27 mouse cellular contexts compared by ENCODE assay signal in genomic region chr7:120883523-120884290, GRCm38 (mm10). TPM values are rescaled to one million over a fixed set of nuclear protein-coding genes. Genes with fewer than 3 reads are reported as not detected.
DNase-seq lines count a peak whose midpoint lies in the region; ATAC-seq lines count a peak whose summit lies in the region.
"Had no signal": no experiment of that assay in that cellular context is flagged by ENCODE, and none has a peak within 500 bp of the region (broad histone marks: within the 10 kb centered on the region; RNA-seq: fewer than 3 reads in every experiment).

No protein-coding gene starts in this region.

- H3K79me2 ChIP-seq in macrophage (ENCODE audit: inconsistent target), result no peaks in the 10 kb centered on the region

- no peak for DNase-seq in liver, embryonic 11.5 days (ENCODE audit: low spot score)
- no peak for DNase-seq in adrenal gland, adult 2 months
- DNase-seq in B cell, adult 2 months, result no peak
- DNase-seq: cerebellum, adult 11 months; cerebellum, adult 9-10 months; cerebellum, postnatal 36 days; embryo, embryonic 11 days; kidney, adult 2 months; kidney, postnatal 36 days; left cerebral cortex, postnatal 4 days; lung, adult 2 months; lung, postnatal 10 days; right cerebral cortex, postnatal 25 days; thymus, adult 18-20 months; thymus, postnatal 25 days had no signal

- no peak overlapping the region for H3K4me3 ChIP-seq in liver, embryonic 12.5 days
- H3K4me3 ChIP-seq in liver, embryonic 11.5 days (ENCODE audit: low read depth, low read length), result no peak overlapping the region
- no peak overlapping the region for H3K4me3 ChIP-seq in macrophage (ENCODE audit: inconsistent target)
- H3K4me3 ChIP-seq in forebrain, embryonic 12.5 days (replicated peaks), result no peak overlapping the region
- H3K4me3 ChIP-seq: embryonic facial prominence, embryonic 12.5 days; forebrain, embryonic 15.5 days; heart, embryonic 10.5 days; heart, embryonic 15.5 days; midbrain, embryonic 13.5 days had no signal

- H3K9ac ChIP-seq in liver, embryonic 12.5 days, result no peak overlapping the region
- H3K9ac ChIP-seq in liver, embryonic 11.5 days (ENCODE audit: low read depth, low read length), result no peak overlapping the region
- no peak overlapping the region for H3K9ac ChIP-seq in forebrain, embryonic 12.5 days
- H3K9ac ChIP-seq: embryonic facial prominence, embryonic 12.5 days; forebrain, embryonic 15.5 days; heart, embryonic 15.5 days; midbrain, embryonic 13.5 days had no signal

- H3K4me1 ChIP-seq in liver, embryonic 12.5 days, result peaks cover 69% of the 10 kb centered on the region
- H3K4me1 ChIP-seq in liver, embryonic 11.5 days (replicated peaks; ENCODE audit: control insufficient read depth, insufficient read depth, low read length), result peaks cover 30% of the 10 kb centered on the region
- H3K4me1 ChIP-seq in forebrain, embryonic 12.5 days, result no peaks in the 10 kb centered on the region
- H3K4me1 ChIP-seq: embryonic facial prominence, embryonic 12.5 days; forebrain, embryonic 15.5 days; heart, embryonic 15.5 days; midbrain, embryonic 13.5 days had no signal

- no peak overlapping the region for H3K4me2 ChIP-seq in liver, embryonic 12.5 days
- H3K4me2 ChIP-seq in liver, embryonic 11.5 days, result no peak overlapping the region
- H3K4me2 ChIP-seq in forebrain, embryonic 12.5 days, result no peak overlapping the region
- H3K4me2 ChIP-seq: embryonic facial prominence, embryonic 12.5 days; forebrain, embryonic 15.5 days; heart, embryonic 15.5 days; midbrain, embryonic 13.5 days had no signal

- no peaks in the 10 kb centered on the region for H3K27me3 ChIP-seq in liver, embryonic 12.5 days (replicated peaks)
- no peaks in the 10 kb centered on the region for H3K27me3 ChIP-seq in liver, embryonic 11.5 days (replicated peaks; ENCODE audit: control insufficient read depth, insufficient read depth, low read length)
- H3K27me3 ChIP-seq in forebrain, embryonic 12.5 days, result no peaks in the 10 kb centered on the region
- H3K27me3 ChIP-seq: embryonic facial prominence, embryonic 12.5 days; forebrain, embryonic 15.5 days; heart, embryonic 15.5 days; midbrain, embryonic 13.5 days had no signal

- peak overlapping the region; percentile 39 for H3K27ac ChIP-seq in liver, embryonic 12.5 days
- no peak overlapping the region for H3K27ac ChIP-seq in liver, embryonic 11.5 days (ENCODE audit: low read depth, low read length)
- H3K27ac ChIP-seq in macrophage, result peak overlapping the region; percentile 31
- no peak overlapping the region for H3K27ac ChIP-seq in forebrain, embryonic 12.5 days
- H3K27ac ChIP-seq: embryonic facial prominence, embryonic 12.5 days; forebrain, embryonic 15.5 days; heart, embryonic 15.5 days; midbrain, embryonic 13.5 days; stomach, postnatal 0 days had no signal

- peaks cover 100% of the 10 kb centered on the region for H3K36me3 ChIP-seq in liver, embryonic 12.5 days
- H3K36me3 ChIP-seq in liver, embryonic 11.5 days (ENCODE audit: control insufficient read depth, insufficient read depth, low read length), result peaks cover 9% of the 10 kb centered on the region; the same call in 1 of the 2 replicates
- 0 out of 2 replicates have a peak, but pooled peaks cover 10% of the 10 kb centered on the region for H3K36me3 ChIP-seq in macrophage (ENCODE audit: inconsistent target)
- peaks cover 33% of the 10 kb centered on the region for H3K36me3 ChIP-seq in forebrain, embryonic 12.5 days (replicated peaks)

- no peak for ATAC-seq in liver, embryonic 12.5 days
- ATAC-seq in liver, embryonic 11.5 days (replicated peaks; ENCODE audit: low FRiP score), result no peak
- peak; percentile 20; the same call in 1 of the 2 replicates for ATAC-seq in common myeloid progenitor, adult 5-6 weeks (replicated peaks; ENCODE audit: low read depth, poor library complexity, severe bottlenecking)
- ATAC-seq in forebrain, embryonic 12.5 days (ENCODE audit: low FRiP score), result no peak
- ATAC-seq: CD4-positive, CD25-positive, alpha-beta regulatory T cell, adult 4 months; forebrain, embryonic 15.5 days; hindbrain, embryonic 16.5 days; midbrain, embryonic 13.5 days had no signal

- 60% methylated on average over 4 of the region's 4 CpGs for WGBS in liver, embryonic 12.5 days (ENCODE audit: insufficient replicate concordance)
- 59% methylated on average over 4 of the region's 4 CpGs for WGBS in liver, embryonic 11.5 days
- WGBS in macrophage (ENCODE audit: missing documents), result 41% methylated on average over 4 of the region's 4 CpGs
- 88% methylated on average over 4 of the region's 4 CpGs for WGBS in forebrain, embryonic 12.5 days

- H3K9me3 ChIP-seq in liver, embryonic 12.5 days (replicated peaks), result no peaks in the 10 kb centered on the region
- no peaks in the 10 kb centered on the region for H3K9me3 ChIP-seq in liver, embryonic 11.5 days (ENCODE audit: control insufficient read depth, low read length)
- H3K9me3 ChIP-seq in forebrain, embryonic 12.5 days, result no peaks in the 10 kb centered on the region
- H3K9me3 ChIP-seq: embryonic facial prominence, embryonic 12.5 days; forebrain, embryonic 15.5 days; heart, embryonic 10.5 days; heart, embryonic 15.5 days; midbrain, embryonic 13.5 days had no signal

RNA-seq across cellular contexts. Expression of gene Polr3e, which starts 33.8 kb away (rescaled TPM):
- polyA plus RNA-seq in liver, embryonic 12.5 days (2016; fragmentation: Nextera tagmentation; extraction: Ambion mirVana), result 27.4 and 27.9 TPM in 2 replicates
- 30.0 and 31.3 TPM in 2 replicates for polyA plus RNA-seq in liver, embryonic 11.5 days (2014; fragmentation: Nextera tagmentation; extraction: Ambion mirVana)
- 26.9 and 30.3 TPM in 2 replicates for total RNA-seq in common myeloid progenitor, adult 5-6 weeks (2017)
- total RNA-seq in macrophage (2018; cell fraction: chromatin; rRNA removed), result 10 to 100 TPM; 10.4 to 50.0 (median 29.3) TPM
- 10 to 100 TPM in 19 of 26 experiments, 1 to 10 TPM in 7; 6.4 to 14.5 (median 12.6) TPM for total RNA-seq in macrophage (2018; cell fraction: cytosol; rRNA removed)
- total RNA-seq in macrophage (2018; cell fraction: nucleus; rRNA removed), result 10 to 100 TPM; 10.3 to 32.5 (median 16.0) TPM
- 10.5 to 18.0 TPM (median 11.9 TPM) in 3 replicates for polyA plus RNA-seq in macrophage (2018)
- 10 to 100 TPM; 22.5 to 23.0 TPM for total RNA-seq in adrenal gland, adult 2 months (2021)
- 15.1 and 15.5 TPM in 2 replicates for polyA plus RNA-seq in adrenal gland, adult 2 months (2012; rRNA removed)
- 33.5 and 34.9 TPM in 2 replicates for polyA plus RNA-seq in forebrain, embryonic 12.5 days (2016; fragmentation: Nextera tagmentation; extraction: Ambion mirVana)

RNA-seq across cellular contexts. Expression of gene Eef2k, which starts 41.1 kb away (rescaled TPM):
- polyA plus RNA-seq in liver, embryonic 12.5 days (2016; fragmentation: Nextera tagmentation; extraction: Ambion mirVana), result 44.3 and 45.0 TPM in 2 replicates
- polyA plus RNA-seq in liver, embryonic 11.5 days (2014; fragmentation: Nextera tagmentation; extraction: Ambion mirVana), result 21.2 and 23.2 TPM in 2 replicates
- 73.9 and 95.6 TPM in 2 replicates for total RNA-seq in common myeloid progenitor, adult 5-6 weeks (2017)
- total RNA-seq in macrophage (2018; cell fraction: chromatin; rRNA removed), result 10 to 100 TPM in 22 of 26 experiments, 1 to 10 TPM in 4; 2.3 to 88.2 (median 36.8) TPM
- 10 to 100 TPM; 17.1 to 41.1 (median 29.6) TPM for total RNA-seq in macrophage (2018; cell fraction: cytosol; rRNA removed)
- total RNA-seq in macrophage (2018; cell fraction: nucleus; rRNA removed), result 10 to 100 TPM; 11.8 to 48.9 (median 27.3) TPM
- 19.4 to 32.2 TPM (median 21.0 TPM) in 3 replicates for polyA plus RNA-seq in macrophage (2018)
- 10 to 100 TPM; 28.3 to 37.6 TPM for total RNA-seq in adrenal gland, adult 2 months (2021)
- 16.6 and 17.1 TPM in 2 replicates for polyA plus RNA-seq in adrenal gland, adult 2 months (2012; rRNA removed)
- polyA plus RNA-seq in forebrain, embryonic 12.5 days (2016; fragmentation: Nextera tagmentation; extraction: Ambion mirVana), result 20.6 and 21.3 TPM in 2 replicates

Comparison
In these comparisons a context has a peak if more than half of its experiments do, and no peak if none do; other contexts are left out.
1. H3K27ac ChIP-seq: peak in liver, embryonic 12.5 days (single experiment) and macrophage (single experiment); none in liver, embryonic 11.5 days (single experiment) and forebrain, embryonic 12.5 days (single experiment).